Mouse (Mus musculus): ENCODE measurements around the gene Por.

Gene Por

GRCm38 (mm10) chr5:135657703-135658373 lies 12.0 kb upstream of the Por start:
- no peak for DNase-seq

GRCm38 (mm10) chr5:135659956-135660355 lies 9.9 kb upstream of the Por start:
- DNase-seq: no peak

GRCm38 (mm10) chr5:135660535-135660934 lies 9.3 kb upstream of the Por start:
- no peak for DNase-seq

- DNase-seq: no peak
These were observed 2.9 kb upstream of the Por start for GRCm38 (mm10) chr5:135666890-135667289.

- DNase-seq: no peak
These were observed 1.8 kb upstream of the Por start for GRCm38 (mm10) chr5:135668071-135668470.

GRCm38 (mm10) chr5:135670881-135671280 lies 1.0 kb downstream of the Por start:
- no peak for DNase-seq

- DNase-seq: no peak
These were observed 2.7 kb downstream of the Por start for GRCm38 (mm10) chr5:135672509-135672908.

GRCm38 (mm10) chr5:135672980-135673379 lies 3.1 kb downstream of the Por start:
- DNase-seq: no peak

GRCm38 (mm10) chr5:135674349-135674775 lies 4.5 kb downstream of the Por start:
- DNase-seq: no peak

- peak in 1 of 2 experiments; percentile 27 for DNase-seq
These were observed 5.0 kb downstream of the Por start for GRCm38 (mm10) chr5:135674821-135675220.

GRCm38 (mm10) chr5:135676696-135677095 lies 6.9 kb downstream of the Por start:
- DNase-seq: no peak

GRCm38 (mm10) chr5:135677251-135677650 lies 7.4 kb downstream of the Por start:
- DNase-seq: no peak

GRCm38 (mm10) chr5:135678481-135678880 lies 8.6 kb downstream of the Por start:
- no peak for DNase-seq

GRCm38 (mm10) chr5:135680967-135681545 lies 11.2 kb downstream of the Por start:
- DNase-seq: no peak

- DNase-seq: no peak
These were observed 12.2 kb downstream of the Por start for GRCm38 (mm10) chr5:135682009-135682408.

GRCm38 (mm10) chr5:135682942-135683570 lies 13.2 kb downstream of the Por start:
- DNase-seq: no peak

- no peak for DNase-seq
These were observed 20.6 kb downstream of the Por start for GRCm38 (mm10) chr5:135690401-135690800.

GRCm38 (mm10) chr5:135691266-135691665 lies 21.4 kb downstream of the Por start:
- no peak for DNase-seq

GRCm38 (mm10) chr5:135693281-135693853 lies 23.5 kb downstream of the Por start:
- DNase-seq: no peak

- no peak for DNase-seq
These were observed 25.5 kb downstream of the Por start for GRCm38 (mm10) chr5:135695277-135695721.

- DNase-seq: no peak
These were observed 27.9 kb downstream of the Por start for GRCm38 (mm10) chr5:135697711-135698111.

GRCm38 (mm10) chr5:135701601-135702000 lies 31.8 kb downstream of the Por start:
- DNase-seq: no peak

GRCm38 (mm10) chr5:135702190-135702589 lies 32.4 kb downstream of the Por start:
- no peak for DNase-seq

GRCm38 (mm10) chr5:135702682-135703192 lies 32.9 kb downstream of the Por start:
- peak; percentile 66 to 85 for DNase-seq

Data from thymus, adult 18-20 months (tissue).